Mouse (Mus musculus): ENCODE results near the gene Ube2u. TPM values are rescaled to one million over a fixed set of nuclear protein-coding genes. Genes with fewer than 3 reads are reported as not detected.

The Ube2u gene
- polyA plus RNA-seq, 1 experiment: not detected

- no peaks in the 10 kb centered on the region for H3K36me3 ChIP-seq (ENCODE audit: control insufficient read depth, insufficient read depth)
- H3K27me3 ChIP-seq (ENCODE audit: control insufficient read depth, insufficient read depth, insufficient read length): no peaks in the 10 kb centered on the region
- no peaks in the 10 kb centered on the region for H3K79me3 ChIP-seq (ENCODE audit: low read depth)
- H3K79me2 ChIP-seq (ENCODE audit: control insufficient read depth, insufficient read depth): no peaks in the 10 kb centered on the region
- TF ChIP-seq MAX (IDR thresholded peaks at IDR 0.05) (no peak), MYOG (IDR thresholded peaks at IDR 0.05; ENCODE audit: control insufficient read depth, extremely low read depth, insufficient read length) (no peak), MYOD1 (IDR thresholded peaks at IDR 0.05; ENCODE audit: control insufficient read depth, insufficient read length, low read depth) (no peak), USF1 (IDR thresholded peaks at IDR 0.05; ENCODE audit: low read depth) (no peak), CTCF (IDR thresholded peaks at IDR 0.05; ENCODE audit: control insufficient read depth, insufficient read depth, insufficient read length) (no peak), FOSL1 (IDR thresholded peaks at IDR 0.05; ENCODE audit: insufficient read depth, low read length, poor library complexity, severe bottlenecking) (no peak), CEBPB (IDR thresholded peaks at IDR 0.05; ENCODE audit: low read depth) (no peak)
- no peak overlapping the region for H3ac ChIP-seq (ENCODE audit: control insufficient read depth, insufficient read length, low read depth)
- no peak overlapping the region for H3K4me3 ChIP-seq (ENCODE audit: insufficient read depth, poor library complexity, severe bottlenecking)
Observed at GRCm38 (mm10) chr4:100503337-100503736, 24.7 kb downstream of the Ube2u start.

GRCm38 (mm10) chr4:100517646-100518045, 39.0 kb downstream of the Ube2u start:
- no peaks in the 10 kb centered on the region for H3K79me3 ChIP-seq (ENCODE audit: low read depth)
- H3K79me2 ChIP-seq (ENCODE audit: control insufficient read depth, insufficient read depth): no peaks in the 10 kb centered on the region
- no peak for TF ChIP-seq MYOG (IDR thresholded peaks at IDR 0.05; ENCODE audit: control insufficient read depth, extremely low read depth, insufficient read length)
- no peak for TF ChIP-seq MYOD1 (IDR thresholded peaks at IDR 0.05; ENCODE audit: control insufficient read depth, insufficient read length, low read depth)
- no peak for TF ChIP-seq CEBPB (IDR thresholded peaks at IDR 0.05; ENCODE audit: low read depth)
- TF ChIP-seq CTCF (IDR thresholded peaks at IDR 0.05; ENCODE audit: control insufficient read depth, insufficient read depth, insufficient read length): no peak
- no peak for TF ChIP-seq USF1 (IDR thresholded peaks at IDR 0.05; ENCODE audit: low read depth)
- TF ChIP-seq MAX (IDR thresholded peaks at IDR 0.05): no peak
- TF ChIP-seq FOSL1 (IDR thresholded peaks at IDR 0.05; ENCODE audit: insufficient read depth, low read length, poor library complexity, severe bottlenecking): no peak

GRCm38 (mm10) chr4:100522534-100522933, 43.9 kb downstream of the Ube2u start:
- Histone ChIP-seq H3K27me3 (ENCODE audit: control insufficient read depth, insufficient read depth, insufficient read length) (no peaks in the 10 kb centered on the region), H3K36me3 (ENCODE audit: control insufficient read depth, insufficient read depth) (no peaks in the 10 kb centered on the region), H3ac (ENCODE audit: control insufficient read depth, insufficient read length, low read depth) (no peak overlapping the region), H3K79me3 (ENCODE audit: low read depth) (no peaks in the 10 kb centered on the region), H3K79me2 (ENCODE audit: control insufficient read depth, insufficient read depth) (no peaks in the 10 kb centered on the region), H3K4me3 (ENCODE audit: insufficient read depth, poor library complexity, severe bottlenecking) (no peak overlapping the region)
- TF ChIP-seq MYOD1 (IDR thresholded peaks at IDR 0.05; ENCODE audit: control insufficient read depth, insufficient read length, low read depth) (no peak), CEBPB (IDR thresholded peaks at IDR 0.05; ENCODE audit: low read depth) (no peak), FOSL1 (IDR thresholded peaks at IDR 0.05; ENCODE audit: insufficient read depth, low read length, poor library complexity, severe bottlenecking) (no peak), MAX (IDR thresholded peaks at IDR 0.05) (no peak), CTCF (IDR thresholded peaks at IDR 0.05; ENCODE audit: control insufficient read depth, insufficient read depth, insufficient read length) (no peak), USF1 (IDR thresholded peaks at IDR 0.05; ENCODE audit: low read depth) (no peak), MYOG (IDR thresholded peaks at IDR 0.05; ENCODE audit: control insufficient read depth, extremely low read depth, insufficient read length) (no peak)

More at GRCm38 (mm10) chr4:100517646-100518045, 39.0 kb downstream of the Ube2u start:
- H3K4me3 ChIP-seq (ENCODE audit: insufficient read depth, poor library complexity, severe bottlenecking): no peak overlapping the region
- H3K36me3 ChIP-seq (ENCODE audit: control insufficient read depth, insufficient read depth): no peaks in the 10 kb centered on the region
- no peaks in the 10 kb centered on the region for H3K27me3 ChIP-seq (ENCODE audit: control insufficient read depth, insufficient read depth, insufficient read length)
- H3ac ChIP-seq (ENCODE audit: control insufficient read depth, insufficient read length, low read depth): no peak overlapping the region

DNA sequence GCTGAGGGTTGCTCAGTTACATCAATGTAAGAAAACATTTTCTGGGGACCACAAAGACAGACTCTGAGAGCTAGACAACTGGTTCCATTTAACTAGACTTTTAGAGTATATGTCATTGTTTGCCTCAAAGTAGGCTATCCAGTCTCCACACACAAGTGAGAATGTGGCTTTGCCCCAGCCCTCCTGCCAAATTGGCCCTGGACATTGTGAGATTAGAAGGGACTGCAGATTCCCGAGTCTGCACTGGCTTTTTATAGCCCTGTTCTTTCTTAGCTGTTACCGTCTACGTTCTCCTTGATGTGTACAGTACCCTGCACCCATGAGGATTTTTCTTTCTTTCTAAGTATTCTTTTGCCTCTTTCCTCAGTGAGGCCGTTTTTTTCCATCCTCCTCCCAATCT, 46.1 kb downstream of the Ube2u start:
- Histone ChIP-seq H3K36me3 (ENCODE audit: control insufficient read depth, insufficient read depth) (no peaks in the 10 kb centered on the region), H3K79me2 (ENCODE audit: control insufficient read depth, insufficient read depth) (no peaks in the 10 kb centered on the region), H3K4me3 (ENCODE audit: insufficient read depth, poor library complexity, severe bottlenecking) (no peak overlapping the region), H3ac (ENCODE audit: control insufficient read depth, insufficient read length, low read depth) (no peak overlapping the region), H3K27me3 (ENCODE audit: control insufficient read depth, insufficient read depth, insufficient read length) (no peaks in the 10 kb centered on the region), H3K79me3 (ENCODE audit: low read depth) (no peaks in the 10 kb centered on the region)
- TF ChIP-seq MAX (IDR thresholded peaks at IDR 0.05) (no peak), FOSL1 (IDR thresholded peaks at IDR 0.05; ENCODE audit: insufficient read depth, low read length, poor library complexity, severe bottlenecking) (no peak), MYOG (IDR thresholded peaks at IDR 0.05; ENCODE audit: control insufficient read depth, extremely low read depth, insufficient read length) (no peak), CEBPB (IDR thresholded peaks at IDR 0.05; ENCODE audit: low read depth) (no peak), CTCF (IDR thresholded peaks at IDR 0.05; ENCODE audit: control insufficient read depth, insufficient read depth, insufficient read length) (no peak), USF1 (IDR thresholded peaks at IDR 0.05; ENCODE audit: low read depth) (no peak), MYOD1 (IDR thresholded peaks at IDR 0.05; ENCODE audit: control insufficient read depth, insufficient read length, low read depth) (no peak)

GRCm38 (mm10) chr4:100526296-100526695, 47.6 kb downstream of the Ube2u start:
- TF ChIP-seq CTCF (IDR thresholded peaks at IDR 0.05; ENCODE audit: control insufficient read depth, insufficient read depth, insufficient read length) (no peak), MYOD1 (IDR thresholded peaks at IDR 0.05; ENCODE audit: control insufficient read depth, insufficient read length, low read depth) (no peak), MAX (IDR thresholded peaks at IDR 0.05) (no peak), FOSL1 (IDR thresholded peaks at IDR 0.05; ENCODE audit: insufficient read depth, low read length, poor library complexity, severe bottlenecking) (no peak), MYOG (IDR thresholded peaks at IDR 0.05; ENCODE audit: control insufficient read depth, extremely low read depth, insufficient read length) (no peak), CEBPB (IDR thresholded peaks at IDR 0.05; ENCODE audit: low read depth) (no peak), USF1 (IDR thresholded peaks at IDR 0.05; ENCODE audit: low read depth) (no peak)
- no peaks in the 10 kb centered on the region for H3K36me3 ChIP-seq (ENCODE audit: control insufficient read depth, insufficient read depth)

DNA sequence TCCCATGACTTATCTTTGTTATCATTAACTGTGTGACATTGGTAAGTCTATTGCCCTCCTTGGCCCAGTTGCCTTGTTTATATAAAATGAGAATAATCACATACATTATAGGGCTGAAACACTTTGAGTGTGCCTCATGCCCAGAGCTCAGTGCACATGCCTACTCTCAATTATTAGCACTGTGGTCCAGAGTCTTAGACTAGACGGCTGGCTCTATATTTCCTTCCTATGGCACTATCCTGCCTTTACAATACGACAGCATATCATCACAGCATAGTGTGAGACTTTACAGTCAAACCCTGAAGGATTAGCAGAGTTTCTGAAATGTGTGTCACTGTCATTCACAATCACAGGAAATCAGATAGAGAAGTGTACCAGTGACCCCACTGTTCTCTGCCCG, 48.4 kb downstream of the Ube2u start:
- H3K79me2 ChIP-seq (ENCODE audit: control insufficient read depth, insufficient read depth): no peaks in the 10 kb centered on the region
- no peak for TF ChIP-seq USF1 (IDR thresholded peaks at IDR 0.05; ENCODE audit: low read depth)
- no peak for TF ChIP-seq CTCF (IDR thresholded peaks at IDR 0.05; ENCODE audit: control insufficient read depth, insufficient read depth, insufficient read length)
- TF ChIP-seq MYOD1 (IDR thresholded peaks at IDR 0.05; ENCODE audit: control insufficient read depth, insufficient read length, low read depth): no peak
- no peak for TF ChIP-seq MAX (IDR thresholded peaks at IDR 0.05)
- TF ChIP-seq MYOG (IDR thresholded peaks at IDR 0.05; ENCODE audit: control insufficient read depth, extremely low read depth, insufficient read length): no peak
- no peak for TF ChIP-seq CEBPB (IDR thresholded peaks at IDR 0.05; ENCODE audit: low read depth)
- no peak for TF ChIP-seq FOSL1 (IDR thresholded peaks at IDR 0.05; ENCODE audit: insufficient read depth, low read length, poor library complexity, severe bottlenecking)
- H3K36me3 ChIP-seq (ENCODE audit: control insufficient read depth, insufficient read depth): no peaks in the 10 kb centered on the region
- H3ac ChIP-seq (ENCODE audit: control insufficient read depth, insufficient read length, low read depth): no peak overlapping the region
- H3K27me3 ChIP-seq (ENCODE audit: control insufficient read depth, insufficient read depth, insufficient read length): no peaks in the 10 kb centered on the region
- H3K79me3 ChIP-seq (ENCODE audit: low read depth): no peaks in the 10 kb centered on the region
- H3K4me3 ChIP-seq (ENCODE audit: insufficient read depth, poor library complexity, severe bottlenecking): no peak overlapping the region

More at GRCm38 (mm10) chr4:100526296-100526695, 47.6 kb downstream of the Ube2u start:
- Histone ChIP-seq H3K4me3 (ENCODE audit: insufficient read depth, poor library complexity, severe bottlenecking) (no peak overlapping the region), H3K27me3 (ENCODE audit: control insufficient read depth, insufficient read depth, insufficient read length) (no peaks in the 10 kb centered on the region), H3ac (ENCODE audit: control insufficient read depth, insufficient read length, low read depth) (no peak overlapping the region), H3K79me3 (ENCODE audit: low read depth) (no peaks in the 10 kb centered on the region), H3K79me2 (ENCODE audit: control insufficient read depth, insufficient read depth) (no peaks in the 10 kb centered on the region)
